Mouse (Mus musculus): ENCODE measurements around the gene Toporsl.

DNA sequence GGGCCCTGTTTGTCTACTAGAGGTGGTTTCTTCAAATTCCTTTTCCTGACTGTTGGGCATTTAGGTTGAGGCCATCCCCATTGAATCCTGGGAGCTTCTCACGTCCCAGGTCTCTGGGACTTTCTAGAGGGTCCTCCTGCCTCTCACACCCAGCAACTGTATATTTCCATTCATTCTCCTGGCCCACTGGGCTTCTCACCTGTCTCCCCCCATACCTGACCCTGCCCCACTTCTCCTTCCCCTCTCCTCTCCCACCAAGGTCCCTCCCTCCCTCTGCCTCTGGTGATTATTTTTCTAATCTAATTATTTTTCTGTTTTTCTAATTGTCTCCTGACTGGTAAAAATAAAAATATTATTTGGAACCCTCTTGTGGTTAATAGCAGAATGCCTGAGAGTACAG lies 38.4 kb upstream of the Toporsl start:
- TF ChIP-seq NELFE (IDR thresholded peaks at IDR 0.05; ENCODE audit: low read depth, low read length) (no peak), CTCF (IDR thresholded peaks at IDR 0.05 in 2 of 3, conservative IDR thresholded peaks at IDR 0.05 in 1 of 3; ENCODE audit: control insufficient read depth in 1 of 3, insufficient read depth in 1 of 3, low read depth in 2 of 3, low read length in 3 of 3, poor library complexity in 1 of 3, severe bottlenecking in 1 of 3) (no peak), GABPA (IDR thresholded peaks at IDR 0.05; ENCODE audit: low read depth, low read length) (no peak), MAX (IDR thresholded peaks at IDR 0.05; ENCODE audit: low read length) (no peak), RCOR1 (IDR thresholded peaks at IDR 0.05; ENCODE audit: low read depth, low read length) (no peak), HCFC1 (IDR thresholded peaks at IDR 0.05; ENCODE audit: low read depth, low read length) (no peak), JUND (IDR thresholded peaks at IDR 0.05; ENCODE audit: low read depth, low read length) (no peak), POLR2A (IDR thresholded peaks at IDR 0.05; ENCODE audit: control insufficient read depth in 1 of 2, insufficient read depth in 1 of 2, low read depth in 1 of 2, low read length in 2 of 2, poor library complexity in 1 of 2) (no peak), BHLHE40 (IDR thresholded peaks at IDR 0.05; ENCODE audit: borderline replicate concordance, low read depth, low read length) (no peak), UBTF (IDR thresholded peaks at IDR 0.05; ENCODE audit: borderline replicate concordance, insufficient read depth, low read depth, low read length) (no peak), EP300 (IDR thresholded peaks at IDR 0.05; ENCODE audit: low read depth in 1 of 2, low read length in 2 of 2) (no peak), POLR2AphosphoS2 (IDR thresholded peaks at IDR 0.05; ENCODE audit: low read length) (no peak)

All from MEL (cell line).